Mouse (Mus musculus): Measurements from ENCODE around the gene Chga. TPM values are rescaled to one million over a fixed set of nuclear protein-coding genes. Genes with fewer than 3 reads are reported as not detected.

Gene Chga
- total RNA-seq, 2 experiments from 2014 or later: not detected

DNA sequence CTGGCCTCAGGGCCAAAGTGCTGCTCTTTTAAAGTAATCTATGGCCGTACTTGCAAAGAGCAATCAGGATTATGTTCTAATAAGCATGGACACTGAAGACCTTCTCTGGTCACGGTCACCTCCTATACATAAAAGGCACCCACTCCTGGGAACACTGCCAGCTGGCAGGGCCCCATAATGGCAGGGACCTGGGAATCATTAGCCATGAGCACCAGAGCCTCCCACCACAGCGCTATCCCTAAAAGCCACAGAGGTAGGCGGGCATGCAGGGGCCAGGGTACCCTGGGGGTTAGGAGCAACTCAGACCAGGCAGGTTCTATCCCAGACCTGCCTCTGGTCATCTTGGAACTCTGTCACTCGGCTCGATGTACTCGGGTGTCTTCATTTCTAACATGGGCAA is 45.0 kb downstream of the Chga start:
- DNase-seq: no peak

- DNase-seq: peak; percentile 33
Measured at GRCm38 (mm10) chr12:102600345-102600744, 45.6 kb downstream of the Chga start.

- DNase-seq: no peak
Measured at GRCm38 (mm10) chr12:102601847-102602246, 47.1 kb downstream of the Chga start.

GRCm38 (mm10) chr12:102602255-102603041 is 47.7 kb downstream of the Chga start:
- no peak for DNase-seq

DNA sequence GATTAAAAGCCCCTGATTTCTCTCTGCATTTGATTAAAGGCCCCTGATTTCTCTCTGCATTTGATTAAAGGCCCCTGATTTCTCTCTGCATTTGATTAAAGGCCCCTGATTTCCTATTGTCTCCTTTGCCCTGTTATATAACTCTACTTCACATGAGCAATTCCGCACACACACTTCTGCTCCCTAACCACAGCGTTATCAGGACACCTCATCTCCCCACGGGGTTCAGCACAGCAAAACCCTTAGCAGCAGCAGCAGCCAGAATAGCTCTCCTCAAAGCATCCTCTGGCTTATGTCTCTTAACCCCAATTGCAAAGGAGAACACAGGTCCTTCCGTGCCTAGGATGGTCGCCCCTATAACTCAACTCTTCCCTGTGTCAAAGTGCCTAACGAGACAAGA is 50.8 kb downstream of the Chga start:
- DNase-seq: no peak

DNA sequence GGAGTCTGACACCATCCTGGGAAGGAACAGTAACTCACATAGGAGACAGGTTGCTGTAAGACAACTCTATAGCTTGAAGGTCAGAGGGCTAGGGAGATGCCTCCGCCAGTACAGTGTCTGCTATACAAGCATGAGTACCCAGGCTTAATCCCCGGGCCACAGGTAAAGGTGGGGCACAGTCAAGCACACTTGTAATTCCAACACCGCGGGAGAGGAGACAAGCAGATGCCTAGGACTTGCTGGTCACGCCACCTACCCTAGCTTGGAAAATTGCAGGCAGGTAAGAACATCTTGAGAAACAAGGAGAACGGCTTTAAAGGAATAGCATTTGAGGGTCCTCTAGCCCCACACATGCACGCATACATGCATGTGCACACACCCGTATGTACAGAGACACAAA is 52.3 kb downstream of the Chga start:
- no peak for DNase-seq

GRCm38 (mm10) chr12:102607808-102608517 is 53.2 kb downstream of the Chga start:
- DNase-seq: no peak

- no peak for DNase-seq
Measured at GRCm38 (mm10) chr12:102610927-102611326, 56.2 kb downstream of the Chga start.

- no peak for DNase-seq
Measured at GRCm38 (mm10) chr12:102612431-102612830, 57.7 kb downstream of the Chga start.

DNA sequence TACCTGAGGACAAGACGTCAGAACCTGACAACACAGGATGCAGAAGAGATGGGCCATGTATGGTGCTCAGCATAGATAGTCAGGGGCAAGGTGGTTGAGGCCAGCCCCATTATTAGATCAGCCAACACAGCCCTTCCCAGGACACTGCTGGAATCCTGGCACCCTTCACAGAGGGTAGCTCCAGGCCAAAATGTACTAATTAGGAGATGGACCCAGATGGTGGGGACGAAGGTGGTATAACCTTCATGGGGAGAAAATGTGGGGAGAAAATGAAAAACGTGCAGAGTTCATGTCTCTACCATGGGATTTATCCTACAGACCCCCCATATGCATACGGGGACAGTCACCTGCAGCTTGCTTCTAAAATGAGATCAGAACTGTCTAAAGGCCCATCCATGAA is 58.6 kb downstream of the Chga start:
- DNase-seq: no peak

Other genes starting within 250 kb of the Chga start
- gene Lgmn, start 115.2 kb upstream of the Chga start, total RNA-seq (2021): 10 to 100 TPM; 29.4 to 31.9 TPM
- gene Golga5, start 85.8 kb upstream of the Chga start, total RNA-seq (2021): 10 to 100 TPM; 21.0 to 22.7 TPM
- 1 to 10 TPM; 5.2 to 6.5 TPM for gene Itpk1, start 150.0 kb downstream of the Chga start, total RNA-seq (2021)
- 1 to 10 TPM; 3.7 to 4.6 TPM for gene Moap1, start 188.7 kb downstream of the Chga start, total RNA-seq (2021)
- gene Tmem251, start 188.8 kb downstream of the Chga start, total RNA-seq (2021): 1 to 10 TPM; 1.8 to 2.9 TPM
- gene Gm28051, start 202.8 kb downstream of the Chga start, total RNA-seq (2021): not detected
- gene Gon7, start 202.8 kb downstream of the Chga start, total RNA-seq (2021): 10 to 100 TPM in 1 of 2 experiments, 1 to 10 TPM in 1; 6.5 to 10.1 TPM
- 10 to 100 TPM; 12.8 to 13.1 TPM for gene Ubr7, start 203.0 kb downstream of the Chga start, total RNA-seq (2021)
- 1 to 10 TPM; 2.6 to 3.3 TPM for gene Gm20604, start 203.7 kb downstream of the Chga start, total RNA-seq (2021)